Comparison of ENCODE assay signal across 11 mouse cellular contexts in genomic region chr19:43384346-43384977, GRCm38 (mm10). TPM values are rescaled to one million over a fixed set of nuclear protein-coding genes. Genes with fewer than 3 reads are reported as not detected.
DNase-seq lines count a peak whose midpoint lies in the region; ATAC-seq and TF ChIP-seq lines count a peak whose summit lies in the region.
"Had no signal": no experiment of that assay in that cellular context is flagged by ENCODE, and none has a peak within 500 bp of the region (broad histone marks: within the 10 kb centered on the region; RNA-seq: fewer than 3 reads in every experiment).

No protein-coding gene starts in this region.

- TF ChIP-seq CTCF in heart, postnatal 0 days (IDR thresholded peaks at IDR 0.05; ENCODE audit: low read depth): no peak

- no peaks in the 10 kb centered on the region for H3K36me3 ChIP-seq in heart, embryonic 12.5 days
- H3K36me3 ChIP-seq in heart, postnatal 0 days (replicated peaks; ENCODE audit: control insufficient read depth, insufficient read depth, low read length): no peaks in the 10 kb centered on the region
- no peaks in the 10 kb centered on the region for H3K36me3 ChIP-seq in midbrain, embryonic 11.5 days (ENCODE audit: control insufficient read depth, insufficient read depth, low read length)

- DNase-seq in heart, adult 9 months (ENCODE audit: low spot score in 2 of 2): no peak
- peak; percentile 50 for DNase-seq in R1 (ENCODE audit: low read depth, low spot score)
- no peak for DNase-seq in heart, postnatal 0 days (ENCODE audit: low spot score)
- peak; percentile 93 for DNase-seq in midbrain, embryonic 11.5 days (ENCODE audit: low spot score, missing footprints)
- no peak for DNase-seq in left cerebral cortex, adult 8-10 months (ENCODE audit: low spot score in 2 of 2)
- DNase-seq: B cell, adult 2 months had no signal

- WGBS in heart, embryonic 12.5 days: 4% methylated on average over 19 of the region's 19 CpGs
- 9% methylated on average over 19 of the region's 19 CpGs for WGBS in heart, postnatal 0 days
- under 1% methylated on average over 19 of the region's 19 CpGs for WGBS in midbrain, embryonic 11.5 days

- H3K4me1 ChIP-seq in heart, embryonic 12.5 days (replicated peaks): peaks cover 24% of the 10 kb centered on the region
- peaks cover 5% of the 10 kb centered on the region; the same call in 1 of the 2 replicates for H3K4me1 ChIP-seq in heart, postnatal 0 days (ENCODE audit: control insufficient read depth, insufficient read depth)
- peaks cover 11% of the 10 kb centered on the region for H3K4me1 ChIP-seq in midbrain, embryonic 11.5 days (ENCODE audit: control insufficient read depth, insufficient read depth, low read length)

- peak overlapping the region; percentile 44 for H3K4me3 ChIP-seq in heart, embryonic 12.5 days
- peak overlapping the region; percentile 38 for H3K4me3 ChIP-seq in heart, postnatal 0 days (ENCODE audit: low read depth, low read length)
- H3K4me3 ChIP-seq in midbrain, embryonic 11.5 days (ENCODE audit: low read depth, low read length): peak overlapping the region; percentile 34

- peak overlapping the region; percentile 75 for H3K4me2 ChIP-seq in heart, embryonic 12.5 days
- peak overlapping the region; percentile 59 for H3K4me2 ChIP-seq in heart, postnatal 0 days (ENCODE audit: low read depth, low read length)
- H3K4me2 ChIP-seq in midbrain, embryonic 11.5 days: peak overlapping the region; percentile 59

- no peak overlapping the region for H3K9ac ChIP-seq in heart, embryonic 12.5 days
- H3K9ac ChIP-seq in heart, postnatal 0 days (replicated peaks; ENCODE audit: low read depth, low read length): no peak overlapping the region
- no peak overlapping the region for H3K9ac ChIP-seq in midbrain, embryonic 11.5 days (ENCODE audit: low read length)

- no peak for ATAC-seq in heart, embryonic 12.5 days (ENCODE audit: insufficient number of reproducible peaks, low FRiP score)
- no peak for ATAC-seq in heart, postnatal 0 days (ENCODE audit: insufficient read depth, low read depth)
- no peak for ATAC-seq in midbrain, embryonic 11.5 days (ENCODE audit: low FRiP score)
- no peak for ATAC-seq in CD4-positive, CD25-positive, alpha-beta regulatory T cell, adult 4 months
- ATAC-seq in erythroid progenitor cell, adult 5-6 weeks (replicated peaks; ENCODE audit: low FRiP score, poor library complexity, severe bottlenecking): no peak

- no peak overlapping the region for H3K27ac ChIP-seq in heart, embryonic 12.5 days (ENCODE audit: poor library complexity, severe bottlenecking)
- H3K27ac ChIP-seq in heart, postnatal 0 days (ENCODE audit: low read depth): no peak overlapping the region
- no peak overlapping the region for H3K27ac ChIP-seq in midbrain, embryonic 11.5 days (ENCODE audit: low read depth, low read length)

- H3K27me3 ChIP-seq in heart, embryonic 12.5 days (replicated peaks): peaks cover 60% of the 10 kb centered on the region
- H3K27me3 ChIP-seq in heart, postnatal 0 days (ENCODE audit: control insufficient read depth, insufficient read depth, low read length): peaks cover 66% of the 10 kb centered on the region
- peaks cover 56% of the 10 kb centered on the region for H3K27me3 ChIP-seq in midbrain, embryonic 11.5 days (ENCODE audit: control insufficient read depth, insufficient read depth, low read length)

- TF ChIP-seq EP300 in heart, postnatal 0 days (IDR thresholded peaks at IDR 0.05; ENCODE audit: low read depth): no peak

- H3K9me3 ChIP-seq in heart, embryonic 12.5 days (replicated peaks): no peaks in the 10 kb centered on the region
- H3K9me3 ChIP-seq in heart, postnatal 0 days (replicated peaks; ENCODE audit: control insufficient read depth, low read length): no peaks in the 10 kb centered on the region
- H3K9me3 ChIP-seq in midbrain, embryonic 11.5 days (ENCODE audit: control insufficient read depth, low read length): no peaks in the 10 kb centered on the region

RNA-seq across cellular contexts. Expression of gene Hpse2, which starts 3.7 kb away (rescaled TPM):
- polyA plus RNA-seq in heart, embryonic 12.5 days (2016; fragmentation: Nextera tagmentation; extraction: Ambion mirVana): 0.30 and 0.51 TPM in 2 replicates
- total RNA-seq in heart, postnatal 0 days (2014; rRNA removed; ENCODE audit: low replicate concordance): 0.08 and 0.69 TPM in 2 replicates
- polyA plus RNA-seq in heart, postnatal 0 days (2015; fragmentation: Nextera tagmentation; extraction: Ambion mirVana): 0.29 and 0.45 TPM in 2 replicates
- polyA plus RNA-seq in midbrain, embryonic 11.5 days (2014; fragmentation: Nextera tagmentation; extraction: Ambion mirVana): 0.04 TPM in 1 of 2 replicates, not detected in the other
- under 1 TPM in 1 of 2 experiments, not detected in 1; 0.14 TPM for polyA plus RNA-seq in CD4-positive, CD25-positive, alpha-beta regulatory T cell, adult 4 months (2017; shearing (Covaris generic))
- total RNA-seq in erythroid progenitor cell, adult 5-6 weeks (2015; ENCODE audit: low replicate concordance): not detected in 2 replicates
- total RNA-seq in erythroid progenitor cell, adult 5-6 weeks (2017; ENCODE audit: low replicate concordance): not detected in 2 replicates
- total RNA-seq in left cerebral cortex, adult 8-10 months (2022): under 1 TPM in 3 of 4 experiments, not detected in 1; 0.08 to 0.13 (median 0.09) TPM
- total RNA-seq: adrenal gland, postnatal 10 days; liver, adult 2 months had no signal
- polyA plus RNA-seq: liver, adult 2 months had no signal

RNA-seq across cellular contexts. Expression of gene Cnnm1, which starts 55.8 kb away (rescaled TPM):
- 0.06 and 0.12 TPM in 2 replicates for polyA plus RNA-seq in heart, embryonic 12.5 days (2016; fragmentation: Nextera tagmentation; extraction: Ambion mirVana)
- 0.12 TPM in 1 of 2 replicates, not detected in the other for total RNA-seq in heart, postnatal 0 days (2014; rRNA removed; ENCODE audit: low replicate concordance)
- polyA plus RNA-seq in heart, postnatal 0 days (2015; fragmentation: Nextera tagmentation; extraction: Ambion mirVana): 0.03 TPM in 1 of 2 replicates, not detected in the other
- polyA plus RNA-seq in midbrain, embryonic 11.5 days (2014; fragmentation: Nextera tagmentation; extraction: Ambion mirVana): 0.26 and 0.28 TPM in 2 replicates
- polyA plus RNA-seq in CD4-positive, CD25-positive, alpha-beta regulatory T cell, adult 4 months (2017; shearing (Covaris generic)): not detected
- not detected in 2 replicates for total RNA-seq in erythroid progenitor cell, adult 5-6 weeks (2015; ENCODE audit: low replicate concordance)
- not detected in 2 replicates for total RNA-seq in erythroid progenitor cell, adult 5-6 weeks (2017; ENCODE audit: low replicate concordance)
- 100 to 1,000 TPM in 1 of 4 experiments, 10 to 100 TPM in 3; 92.3 to 104 (median 96.8) TPM for total RNA-seq in left cerebral cortex, adult 8-10 months (2022)

Comparison
In these comparisons a context has a peak if more than half of its experiments do, and no peak if none do; other contexts are left out.
1. DNase-seq: peak in R1 (single experiment) and midbrain, embryonic 11.5 days (single experiment); none in heart, adult 9 months (0 of 2), heart, postnatal 0 days (single experiment) and left cerebral cortex, adult 8-10 months (0 of 2).
2. Peak in every context shown above with its lines, with median percentiles within 50 percentile points of each other: H3K4me2 ChIP-seq and H3K4me3 ChIP-seq.